Mouse (Mus musculus) embryonic facial prominence, embryonic 11.5 days (tissue): ENCODE results near the gene Mvp. TPM values are rescaled to one million over a fixed set of nuclear protein-coding genes. Genes with fewer than 3 reads are reported as not detected.

ENCODE experiments used
- ATAC-seq: fragments of 200-750 bp; cut with Nextera tagmentation; replicated peaks from 2 replicates; pipeline ENCODE4 v1.8.0; 2017; ENCODE audit warnings: low read depth; ENCODE audit not compliant: insufficient number of reproducible peaks, low FRiP score, low TSS enrichment
- DNase-seq: peaks from one replicate; pipeline ENCODE4 v3.0.0-alpha.2; 2015; ENCODE audit warnings: low spot score
- H3K27ac ChIP-seq: fragments of 300-500 bp; sonication (generic); replicated peaks from 2 replicates; pipeline ENCODE4 v1.5.1; 2014; ENCODE audit warnings: mild to moderate bottlenecking, low read depth, low read length, control low read depth
- H3K27me3 ChIP-seq: fragments of 300-500 bp; sonication (generic); 2 replicates; pipeline ENCODE4 v1.6.1; 2014; ENCODE audit warnings: mild to moderate bottlenecking, low read length, moderate library complexity, mixed read lengths; ENCODE audit not compliant: control insufficient read depth, insufficient read depth
- H3K36me3 ChIP-seq: fragments of 300-500 bp; sonication (generic); replicated peaks from 2 replicates; pipeline ENCODE4 v1.6.1; 2014; ENCODE audit warnings: low read depth, mild to moderate bottlenecking, low read length, moderate library complexity, mixed read lengths; ENCODE audit not compliant: control insufficient read depth, insufficient read depth
- H3K4me1 ChIP-seq: fragments of 300-500 bp; sonication (generic); 2 replicates; pipeline ENCODE4 v1.6.1; 2014; ENCODE audit warnings: low read length, mixed read lengths; ENCODE audit not compliant: control insufficient read depth, insufficient read depth
- H3K4me2 ChIP-seq: fragments of 300-500 bp; sonication (generic); 2 replicates; pipeline ENCODE4 v1.6.1; 2014; ENCODE audit warnings: low read depth, mild to moderate bottlenecking, control low read depth, low read length, moderate library complexity
- H3K4me3 ChIP-seq: fragments of 300-500 bp; sonication (generic); 2 replicates; pipeline ENCODE4 v1.5.1; 2014; ENCODE audit warnings: low read depth, low read length, control low read depth
- H3K9ac ChIP-seq: fragments of 300-500 bp; sonication (generic); replicated peaks from 2 replicates; pipeline ENCODE4 v1.6.1; 2014; ENCODE audit warnings: mild to moderate bottlenecking, control low read depth, low read length
- H3K9me3 ChIP-seq: fragments of 300-500 bp; sonication (generic); replicated peaks from 2 replicates; pipeline ENCODE4 v1.6.1; 2016; ENCODE audit warnings: mild to moderate bottlenecking, low read length, inconsistent platforms, mixed read lengths; ENCODE audit not compliant: control insufficient read depth
- WGBS: fragments of 180-500 bp; shearing (Covaris S2); extraction: QIAGEN DNeasy Blood & Tissue Kit; methylation state at CpG from one replicate; pipeline ENCODE4 v1.1.7; 2014; 5-methylcytosine and 5-hydroxymethylcytosine counted together
- polyA plus RNA-seq: library from polyadenylated mRNA; unstranded; fragments of >200 nt; fragmentation: Nextera tagmentation; extraction: Ambion mirVana; gene quantifications from 2 replicates; pipeline ENCODE4 v1.2.1, GENCODE M21; 2014

Gene Mvp
- polyA plus RNA-seq, 1 experiment from 2014 or later = 2.6 TPM

GRCm38 (mm10) chr7:126961965-126962364, 52.5 kb downstream of the Mvp start:
- WGBS = 86% methylated on average over 4 of the region's 4 CpGs
- DNase-seq (no peak), ATAC-seq (no peak)
- Histone ChIP-seq H3K9me3 (no peaks in the 10 kb centered on the region), H3K4me3 (no peak overlapping the region), H3K9ac (no peak overlapping the region), H3K4me2 (no peak overlapping the region), H3K27me3 (peaks cover 7% of the 10 kb centered on the region; the same call in 1 of the 2 replicates), H3K27ac (no peak overlapping the region), H3K4me1 (no peaks in the 10 kb centered on the region), H3K36me3 (no peaks in the 10 kb centered on the region)

DNA sequence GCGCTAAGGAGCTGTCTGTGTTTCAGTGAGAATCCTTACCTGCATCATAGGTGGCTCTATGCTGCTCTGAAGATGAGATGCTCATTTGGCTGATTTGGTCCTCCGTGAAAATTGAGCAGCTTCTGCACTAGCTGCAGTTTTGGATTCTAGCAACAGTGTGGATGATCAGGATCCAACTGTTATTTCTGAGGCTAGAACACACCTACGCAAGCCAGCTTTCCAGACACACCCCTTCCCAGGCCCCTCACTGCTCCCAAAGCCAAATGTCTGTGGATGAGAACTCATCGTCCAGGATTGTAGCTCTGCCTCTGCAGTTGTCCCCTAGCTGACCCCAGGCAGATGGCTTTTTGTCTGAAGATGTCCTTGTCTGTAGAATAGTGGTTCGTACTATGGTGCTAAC, 53.3 kb downstream of the Mvp start:
- H3K9ac ChIP-seq = no peak overlapping the region
- no peak overlapping the region for H3K4me2 ChIP-seq
- no peaks in the 10 kb centered on the region for H3K4me1 ChIP-seq
- H3K27me3 ChIP-seq = peaks cover 7% of the 10 kb centered on the region; the same call in 1 of the 2 replicates
- no peak overlapping the region for H3K4me3 ChIP-seq
- H3K9me3 ChIP-seq = no peaks in the 10 kb centered on the region
- ATAC-seq = no peak
- H3K27ac ChIP-seq = no peak overlapping the region
- DNase-seq = no peak
- H3K36me3 ChIP-seq = no peaks in the 10 kb centered on the region
- 90% methylated on average over 5 of the region's 5 CpGs for WGBS

DNA sequence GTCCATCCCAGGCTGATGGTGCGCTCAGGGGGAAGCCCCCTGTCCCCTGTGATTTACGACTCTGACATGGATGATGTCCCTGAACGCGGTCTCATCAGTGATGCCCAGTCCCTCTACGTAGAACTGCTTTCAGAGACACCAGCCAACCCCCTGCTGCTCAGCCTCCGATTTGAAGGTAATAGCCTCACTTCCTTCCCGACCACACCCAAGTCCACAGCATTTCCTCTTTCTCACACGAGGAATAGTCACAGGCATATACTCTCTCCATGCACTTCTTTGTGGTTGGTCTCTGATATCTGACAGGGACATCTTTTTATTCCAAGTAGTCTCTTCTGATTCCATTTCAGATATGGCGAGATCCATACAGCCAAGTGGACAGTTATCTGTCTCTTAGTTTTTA, 54.6 kb downstream of the Mvp start:
- no peaks in the 10 kb centered on the region for H3K36me3 ChIP-seq
- no peak overlapping the region for H3K9ac ChIP-seq
- ATAC-seq (no peak), DNase-seq (no peak)
- H3K4me1 ChIP-seq = no peaks in the 10 kb centered on the region
- H3K9me3 ChIP-seq = no peaks in the 10 kb centered on the region
- H3K4me2 ChIP-seq = no peak overlapping the region
- peaks cover 7% of the 10 kb centered on the region; the same call in 1 of the 2 replicates for H3K27me3 ChIP-seq
- 64% methylated on average over 9 of the region's 9 CpGs for WGBS
- no peak overlapping the region for H3K27ac ChIP-seq
- H3K4me3 ChIP-seq = no peak overlapping the region

DNA sequence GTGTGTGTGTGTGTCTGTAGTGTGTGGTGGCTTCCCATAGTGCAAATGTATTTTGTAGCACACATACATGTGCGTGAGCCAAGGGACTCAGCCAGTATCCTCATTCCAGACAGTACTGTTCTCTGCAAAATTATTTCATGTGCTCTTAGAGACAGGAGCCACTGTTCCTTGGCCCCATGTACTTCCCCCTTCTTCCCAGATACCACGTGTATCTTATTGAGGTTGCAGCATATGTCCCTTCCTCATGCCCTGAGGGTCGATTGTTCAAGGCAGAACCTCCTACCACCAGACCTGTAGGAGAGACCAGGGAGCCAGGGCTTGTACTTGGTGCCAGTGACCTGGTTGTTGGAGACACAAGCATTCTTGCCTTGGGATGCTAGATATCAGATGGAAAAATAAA, 59.3 kb downstream of the Mvp start:
- Histone ChIP-seq H3K9ac (no peak overlapping the region), H3K4me1 (peaks cover 2% of the 10 kb centered on the region; the same call in 1 of the 2 replicates), H3K4me3 (no peak overlapping the region), H3K4me2 (no peak overlapping the region), H3K27ac (no peak overlapping the region), H3K27me3 (peaks cover 11% of the 10 kb centered on the region), H3K36me3 (no peaks in the 10 kb centered on the region), H3K9me3 (no peaks in the 10 kb centered on the region)
- ATAC-seq (no peak), DNase-seq (no peak)
- 62% methylated on average over 3 of the region's 3 CpGs for WGBS

GRCm38 (mm10) chr7:126952646-126953045, 61.8 kb downstream of the Mvp start:
- Histone ChIP-seq H3K4me1 (peaks cover 2% of the 10 kb centered on the region; the same call in 1 of the 2 replicates), H3K4me3 (no peak overlapping the region), H3K36me3 (no peaks in the 10 kb centered on the region), H3K27me3 (peaks cover 13% of the 10 kb centered on the region), H3K27ac (no peak overlapping the region), H3K4me2 (no peak overlapping the region; the same call in 1 of the 2 replicates), H3K9me3 (no peaks in the 10 kb centered on the region), H3K9ac (no peak overlapping the region)
- DNase-seq (no peak), ATAC-seq (no peak)
- 0% methylated on average over 8 of the region's 8 CpGs for WGBS

- Histone ChIP-seq H3K4me1 (peaks cover 2% of the 10 kb centered on the region; the same call in 1 of the 2 replicates), H3K27me3 (peaks cover 13% of the 10 kb centered on the region), H3K9ac (no peak overlapping the region), H3K4me3 (no peak overlapping the region), H3K9me3 (no peaks in the 10 kb centered on the region), H3K4me2 (no peak overlapping the region), H3K36me3 (no peaks in the 10 kb centered on the region), H3K27ac (no peak overlapping the region)
- DNase-seq (no peak), ATAC-seq (no peak)
- WGBS = 27% methylated on average over 4 of the region's 4 CpGs
Measured at GRCm38 (mm10) chr7:126951741-126952140, 62.7 kb downstream of the Mvp start.

GRCm38 (mm10) chr7:126950647-126951615, 63.5 kb downstream of the Mvp start:
- no peaks in the 10 kb centered on the region for H3K36me3 ChIP-seq
- 5% methylated on average over 26 of the region's 26 CpGs for WGBS
- H3K27me3 ChIP-seq = peaks cover 13% of the 10 kb centered on the region
- H3K4me3 ChIP-seq = peak overlapping the region; percentile 9; the same call in 1 of the 2 replicates
- H3K4me1 ChIP-seq = peaks cover 2% of the 10 kb centered on the region; the same call in 1 of the 2 replicates
- no peak overlapping the region for H3K27ac ChIP-seq
- no peak for DNase-seq
- ATAC-seq = no peak
- H3K4me2 ChIP-seq = peak overlapping the region; percentile 13; the same call in 1 of the 2 replicates
- H3K9ac ChIP-seq = no peak overlapping the region
- no peaks in the 10 kb centered on the region for H3K9me3 ChIP-seq
